In genomic region chr9:58042391-58042790, GRCm38 (mm10) we compare ENCODE assay signal across 11 mouse cellular contexts. TPM values are rescaled to one million over a fixed set of nuclear protein-coding genes. Genes with fewer than 3 reads are reported as not detected.
DNase-seq lines count a peak whose midpoint lies in the region; ATAC-seq and TF ChIP-seq lines count a peak whose summit lies in the region.
"Had no signal": no experiment of that assay in that cellular context is flagged by ENCODE, and none has a peak within 500 bp of the region (broad histone marks: within the 10 kb centered on the region; RNA-seq: fewer than 3 reads in every experiment).

No protein-coding gene starts in this region.

- H3K4me3 ChIP-seq in kidney, embryonic 15.5 days (replicated peaks), result no peak overlapping the region
- H3K4me3 ChIP-seq in heart, embryonic 14.5 days (ENCODE audit: control insufficient read depth in 1 of 2, insufficient read depth in 1 of 2, low read depth in 1 of 2, low read length in 2 of 2), result no peak overlapping the region
- H3K4me3 ChIP-seq in limb, embryonic 14.5 days (replicated peaks; ENCODE audit: low read length), result no peak overlapping the region
- H3K4me3 ChIP-seq: neural tube, embryonic 12.5 days had no signal

- H3K27ac ChIP-seq in kidney, embryonic 15.5 days, result no peak overlapping the region
- H3K27ac ChIP-seq in heart, embryonic 14.5 days (replicated peaks in 1 of 2; ENCODE audit: control insufficient read depth in 1 of 2, insufficient read depth in 1 of 2, low read depth in 2 of 2, low read length in 2 of 2), result no peak overlapping the region
- H3K27ac ChIP-seq in limb, embryonic 14.5 days (replicated peaks; ENCODE audit: low read depth, low read length), result no peak overlapping the region
- H3K27ac ChIP-seq: neural tube, embryonic 12.5 days had no signal

- H3K4me1 ChIP-seq in kidney, embryonic 15.5 days, result peaks cover 46% of the 10 kb centered on the region
- peaks cover 0 to 5% of the 10 kb centered on the region in 2 experiments; a peak in 1 of 4 replicates for H3K4me1 ChIP-seq in heart, embryonic 14.5 days (ENCODE audit: control insufficient read depth in 2 of 2, insufficient read depth in 2 of 2, low read length in 2 of 2)
- H3K4me1 ChIP-seq in limb, embryonic 14.5 days (ENCODE audit: control insufficient read depth, insufficient read depth, low read length), result peaks cover 33% of the 10 kb centered on the region

- H3K36me3 ChIP-seq in kidney, embryonic 15.5 days, result no peaks in the 10 kb centered on the region
- H3K36me3 ChIP-seq in heart, embryonic 14.5 days (ENCODE audit: control insufficient read depth, insufficient read depth, low read length), result no peaks in the 10 kb centered on the region
- no peaks in the 10 kb centered on the region for H3K36me3 ChIP-seq in limb, embryonic 14.5 days (ENCODE audit: control insufficient read depth, insufficient read depth, low read length)
- H3K36me3 ChIP-seq: neural tube, embryonic 12.5 days had no signal

- no peaks in the 10 kb centered on the region for H3K9me3 ChIP-seq in kidney, embryonic 15.5 days (replicated peaks)
- H3K9me3 ChIP-seq in heart, embryonic 14.5 days (ENCODE audit: control insufficient read depth, low read length), result no peaks in the 10 kb centered on the region
- no peaks in the 10 kb centered on the region for H3K9me3 ChIP-seq in limb, embryonic 14.5 days (ENCODE audit: control insufficient read depth, low read length)
- H3K9me3 ChIP-seq: neural tube, embryonic 12.5 days had no signal

- WGBS in kidney, embryonic 15.5 days, result 24% methylated on average over 10 of the region's 10 CpGs
- WGBS in heart, embryonic 14.5 days, result 30% methylated on average over 10 of the region's 10 CpGs
- 36% methylated on average over 10 of the region's 10 CpGs for WGBS in limb, embryonic 14.5 days

- no peak for DNase-seq in kidney, postnatal 14 days
- DNase-seq in fibroblast of lung, adult 2 months (ENCODE audit: low read depth), result peak; percentile 53
- no peak for DNase-seq in limb, embryonic 14.5 days (ENCODE audit: low spot score)
- no peak for DNase-seq in adrenal gland, postnatal 14 days
- no peak for DNase-seq in urinary bladder, postnatal 25 days (ENCODE audit: low spot score)
- DNase-seq in adipocyte (ENCODE audit: low spot score), result no peak
- DNase-seq: cerebellum, adult 11 months; thymus, postnatal 14 days had no signal

- peak overlapping the region; percentile 18; the same call in 1 of the 2 replicates for H3K9ac ChIP-seq in kidney, embryonic 15.5 days
- no peak overlapping the region for H3K9ac ChIP-seq in heart, embryonic 14.5 days (ENCODE audit: low read length)
- H3K9ac ChIP-seq in limb, embryonic 14.5 days (ENCODE audit: low read depth, low read length, severe bottlenecking), result no peak overlapping the region
- H3K9ac ChIP-seq: neural tube, embryonic 12.5 days had no signal

- H3K4me2 ChIP-seq in kidney, embryonic 15.5 days, result no peak overlapping the region
- H3K4me2 ChIP-seq in heart, embryonic 14.5 days (ENCODE audit: low read length), result no peak overlapping the region
- no peak overlapping the region for H3K4me2 ChIP-seq in limb, embryonic 14.5 days (replicated peaks; ENCODE audit: low read depth, low read length, severe bottlenecking)

- H3K27me3 ChIP-seq in kidney, embryonic 15.5 days, result peaks cover 11% of the 10 kb centered on the region
- peaks cover 9% of the 10 kb centered on the region for H3K27me3 ChIP-seq in heart, embryonic 14.5 days (ENCODE audit: control insufficient read depth, insufficient read depth, low read length)
- H3K27me3 ChIP-seq in limb, embryonic 14.5 days (ENCODE audit: control insufficient read depth, insufficient read depth, low read length), result 0 out of 2 replicates have a peak, but pooled peaks cover 6% of the 10 kb centered on the region

- no peak for ATAC-seq in kidney, embryonic 15.5 days (replicated peaks; ENCODE audit: low FRiP score)
- ATAC-seq in heart, embryonic 14.5 days (ENCODE audit: insufficient number of reproducible peaks, insufficient read depth, low FRiP score, low read depth), result 0 out of 2 replicates have a peak, but pooled peaks have one; percentile 4
- 0 out of 2 replicates have a peak, but pooled peaks have one; percentile 10 for ATAC-seq in limb, embryonic 14.5 days (ENCODE audit: low FRiP score, low read depth)

- no peak for TF ChIP-seq POLR2A in limb, embryonic 14.5 days (IDR thresholded peaks at IDR 0.05; ENCODE audit: borderline replicate concordance, extremely low read depth, insufficient read depth, insufficient read length)

RNA-seq across cellular contexts. Expression of gene Stra6, which starts 21.2 kb away (rescaled TPM):
- polyA plus RNA-seq in kidney, embryonic 15.5 days (2015; fragmentation: Nextera tagmentation; extraction: Ambion mirVana), result 28.0 and 29.7 TPM in 2 replicates
- 0.57 TPM in 1 of 2 replicates, not detected in the other for polyA plus RNA-seq in heart, embryonic 14.5 days (2014; fragmentation: Nextera tagmentation; extraction: Ambion mirVana)
- polyA plus RNA-seq in limb, embryonic 14.5 days (2012; rRNA removed), result 22.0 and 33.8 TPM in 2 replicates
- 13.1 and 16.6 TPM in 2 replicates for polyA plus RNA-seq in limb, embryonic 14.5 days (2014; fragmentation: Nextera tagmentation; extraction: Ambion mirVana)
- total RNA-seq in adrenal gland, postnatal 14 days (2021), result 0.96 and 1.3 TPM in 2 replicates

RNA-seq across cellular contexts. Expression of gene Cyp11a1, which starts 36.2 kb away (rescaled TPM):
- 15.7 and 46.0 TPM in 2 replicates for polyA plus RNA-seq in kidney, embryonic 15.5 days (2015; fragmentation: Nextera tagmentation; extraction: Ambion mirVana)
- polyA plus RNA-seq in heart, embryonic 14.5 days (2014; fragmentation: Nextera tagmentation; extraction: Ambion mirVana), result 0.27 TPM in 1 of 2 replicates, not detected in the other
- 3.3 and 3.5 TPM in 2 replicates for polyA plus RNA-seq in limb, embryonic 14.5 days (2012; rRNA removed)
- 4.5 and 5.7 TPM in 2 replicates for polyA plus RNA-seq in limb, embryonic 14.5 days (2014; fragmentation: Nextera tagmentation; extraction: Ambion mirVana)
- 2,863 and 3,093 TPM in 2 replicates for total RNA-seq in adrenal gland, postnatal 14 days (2021)
- polyA plus RNA-seq: neural tube, embryonic 12.5 days had no signal
